Mouse (Mus musculus): ENCODE data around the gene Slc26a6.

Gene Slc26a6

GRCm38 (mm10) chr9:108852976-108853375 lies at the start of gene Slc26a6:
Gene Slc26a6, plus strand, starts transcription at chr9:108853283.
- DNase-seq: peak; percentile 53

- DNase-seq: no peak
These were observed 47.3 kb upstream of the Slc26a6 start for GRCm38 (mm10) chr9:108805768-108806167.

- DNase-seq: no peak
These were observed 46.7 kb upstream of the Slc26a6 start for GRCm38 (mm10) chr9:108806379-108806778.

GRCm38 (mm10) chr9:108806831-108807230 lies 46.3 kb upstream of the Slc26a6 start:
- no peak for DNase-seq

GRCm38 (mm10) chr9:108807674-108808073 lies 45.4 kb upstream of the Slc26a6 start:
- no peak for DNase-seq

- DNase-seq: peak; percentile 96
These were observed 44.9 kb upstream of the Slc26a6 start, which contains the start of gene Nckipsd for GRCm38 (mm10) chr9:108808163-108808665. Gene Nckipsd, plus strand, starts transcription at chr9:108808368.

- DNase-seq: peak; percentile 63
These were observed 43.9 kb upstream of the Slc26a6 start for GRCm38 (mm10) chr9:108809188-108809587.

- DNase-seq: no peak
These were observed 43.4 kb upstream of the Slc26a6 start for GRCm38 (mm10) chr9:108809723-108810122.

- DNase-seq: no peak
These were observed 42.6 kb upstream of the Slc26a6 start for GRCm38 (mm10) chr9:108810516-108810915.

GRCm38 (mm10) chr9:108815557-108815956 lies 37.5 kb upstream of the Slc26a6 start:
- DNase-seq: no peak

GRCm38 (mm10) chr9:108819495-108819894 lies 33.6 kb upstream of the Slc26a6 start:
- peak; percentile 78 for DNase-seq

- no peak for DNase-seq
These were observed 33.0 kb upstream of the Slc26a6 start for GRCm38 (mm10) chr9:108820077-108820476.

GRCm38 (mm10) chr9:108824144-108824685 lies 28.9 kb upstream of the Slc26a6 start:
- DNase-seq: no peak

- DNase-seq: no peak
These were observed 28.2 kb upstream of the Slc26a6 start for GRCm38 (mm10) chr9:108824755-108825413.

GRCm38 (mm10) chr9:108825820-108826699 lies 27.0 kb upstream of the Slc26a6 start, which contains the start of gene Celsr3:
Gene Celsr3, plus strand, starts transcription at chr9:108826320.
- DNase-seq: no peak

GRCm38 (mm10) chr9:108826700-108827340 lies 26.3 kb upstream of the Slc26a6 start:
- DNase-seq: peak; percentile 83

- DNase-seq: no peak
These were observed 25.6 kb upstream of the Slc26a6 start for GRCm38 (mm10) chr9:108827454-108827853.

GRCm38 (mm10) chr9:108827906-108828305 lies 25.2 kb upstream of the Slc26a6 start:
- DNase-seq: no peak

GRCm38 (mm10) chr9:108831637-108832036 lies 21.4 kb upstream of the Slc26a6 start:
- DNase-seq: peak; percentile 56

- peak; percentile 98 for DNase-seq
These were observed 20.5 kb upstream of the Slc26a6 start for GRCm38 (mm10) chr9:108832390-108833108.

GRCm38 (mm10) chr9:108842989-108843388 lies 10.1 kb upstream of the Slc26a6 start:
- DNase-seq: peak; percentile 54

- DNase-seq: no peak
These were observed 7.7 kb upstream of the Slc26a6 start for GRCm38 (mm10) chr9:108845390-108845789.

Data from lung, postnatal 36 days (tissue).